Comparison of ENCODE assay signal across 11 mouse cellular contexts in genomic region chr5:142825665-142826064, GRCm38 (mm10). TPM values are rescaled to one million over a fixed set of nuclear protein-coding genes. Genes with fewer than 3 reads are reported as not detected.
DNase-seq lines count a peak whose midpoint lies in the region; ATAC-seq and TF ChIP-seq lines count a peak whose summit lies in the region.
"Had no signal": no experiment of that assay in that cellular context is flagged by ENCODE, and none has a peak within 500 bp of the region (broad histone marks: within the 10 kb centered on the region; RNA-seq: fewer than 3 reads in every experiment).

No protein-coding gene starts in this region.

- peak overlapping the region; percentile 100; the same call in 1 of the 2 replicates for H3K27ac ChIP-seq in neural tube, embryonic 13.5 days (replicated peaks)
- peak overlapping the region; percentile 100; the same call in 1 of the 2 replicates for H3K27ac ChIP-seq in hindbrain, embryonic 15.5 days (replicated peaks)
- 0 out of 2 replicates have a peak overlapping the region, but pooled peaks have one; percentile 32 for H3K27ac ChIP-seq in limb, embryonic 11.5 days (replicated peaks; ENCODE audit: low read depth, low read length)
- H3K27ac ChIP-seq in lung, postnatal 0 days (ENCODE audit: low read length), result no peak overlapping the region
- H3K27ac ChIP-seq: liver, embryonic 14.5 days had no signal

- H3K4me2 ChIP-seq in neural tube, embryonic 13.5 days, result no peak overlapping the region
- no peak overlapping the region for H3K4me2 ChIP-seq in hindbrain, embryonic 15.5 days
- H3K4me2 ChIP-seq in limb, embryonic 11.5 days (ENCODE audit: low read depth, severe bottlenecking), result no peak overlapping the region
- H3K4me2 ChIP-seq in lung, postnatal 0 days (replicated peaks; ENCODE audit: low read depth, low read length), result no peak overlapping the region
- H3K4me2 ChIP-seq: heart, embryonic 13.5 days; stomach, embryonic 15.5 days had no signal

- ATAC-seq in neural tube, embryonic 13.5 days (ENCODE audit: low read depth), result no peak
- no peak for ATAC-seq in hindbrain, embryonic 15.5 days (ENCODE audit: low FRiP score, low read depth)
- no peak for ATAC-seq in limb, embryonic 11.5 days (ENCODE audit: insufficient number of reproducible peaks, low FRiP score, low TSS enrichment, low read depth)
- ATAC-seq in megakaryocyte, adult 5-6 weeks (ENCODE audit: poor library complexity, severe bottlenecking), result no peak
- no peak for ATAC-seq in lung, postnatal 0 days
- ATAC-seq: activated CD4-positive, CD25-positive, alpha-beta regulatory T cell, adult 4 months had no signal

- WGBS in neural tube, embryonic 13.5 days, result 84% methylated on average over 5 of the region's 5 CpGs
- 77% methylated on average over 5 of the region's 5 CpGs for WGBS in hindbrain, embryonic 15.5 days
- 74% methylated on average over 5 of the region's 5 CpGs for WGBS in limb, embryonic 11.5 days
- WGBS in lung, postnatal 0 days, result 74% methylated on average over 5 of the region's 5 CpGs

- no peak for TF ChIP-seq CTCF in lung, postnatal 0 days (IDR thresholded peaks at IDR 0.05)

- DNase-seq in neural tube, embryonic 10.5 days (ENCODE audit: extremely low spot score, low spot score), result no peak
- no peak for DNase-seq in limb, embryonic 11.5 days (ENCODE audit: low spot score)
- DNase-seq in thymus, postnatal 25 days, result no peak
- DNase-seq in lung, postnatal 0 days (ENCODE audit: low spot score), result no peak

- no peak overlapping the region for H3K4me3 ChIP-seq in neural tube, embryonic 13.5 days
- H3K4me3 ChIP-seq in hindbrain, embryonic 15.5 days, result no peak overlapping the region
- H3K4me3 ChIP-seq in limb, embryonic 11.5 days (ENCODE audit: low read depth, low read length), result no peak overlapping the region
- H3K4me3 ChIP-seq in lung, postnatal 0 days (ENCODE audit: low read depth, low read length), result no peak overlapping the region
- H3K4me3 ChIP-seq: heart, embryonic 13.5 days; stomach, embryonic 15.5 days had no signal

- H3K9ac ChIP-seq in neural tube, embryonic 13.5 days, result no peak overlapping the region
- no peak overlapping the region for H3K9ac ChIP-seq in hindbrain, embryonic 15.5 days
- no peak overlapping the region for H3K9ac ChIP-seq in limb, embryonic 11.5 days (ENCODE audit: low read length)
- H3K9ac ChIP-seq in lung, postnatal 0 days (replicated peaks; ENCODE audit: low read depth), result no peak overlapping the region
- H3K9ac ChIP-seq: liver, embryonic 14.5 days; stomach, embryonic 15.5 days had no signal

- peaks cover 43% of the 10 kb centered on the region for H3K4me1 ChIP-seq in neural tube, embryonic 13.5 days (replicated peaks)
- H3K4me1 ChIP-seq in hindbrain, embryonic 15.5 days (replicated peaks), result peaks cover 40% of the 10 kb centered on the region
- peaks cover 19% of the 10 kb centered on the region for H3K4me1 ChIP-seq in limb, embryonic 11.5 days (ENCODE audit: control insufficient read depth, insufficient read depth, low read length)
- H3K4me1 ChIP-seq in lung, postnatal 0 days (ENCODE audit: insufficient read depth, low read depth, low read length), result peaks cover 3% of the 10 kb centered on the region; the same call in 1 of the 2 replicates

- TF ChIP-seq EP300 in lung, postnatal 0 days (IDR thresholded peaks at IDR 0.05), result no peak

- H3K27me3 ChIP-seq in neural tube, embryonic 13.5 days, result no peaks in the 10 kb centered on the region
- H3K27me3 ChIP-seq in hindbrain, embryonic 15.5 days, result no peaks in the 10 kb centered on the region
- no peaks in the 10 kb centered on the region for H3K27me3 ChIP-seq in limb, embryonic 11.5 days (ENCODE audit: control insufficient read depth, insufficient read depth, low read length)
- no peaks in the 10 kb centered on the region for H3K27me3 ChIP-seq in lung, postnatal 0 days (replicated peaks; ENCODE audit: insufficient read depth, low read length)
- H3K27me3 ChIP-seq: heart, embryonic 13.5 days; stomach, embryonic 15.5 days had no signal

- H3K36me3 ChIP-seq in neural tube, embryonic 13.5 days, result no peaks in the 10 kb centered on the region
- no peaks in the 10 kb centered on the region for H3K36me3 ChIP-seq in hindbrain, embryonic 15.5 days
- no peaks in the 10 kb centered on the region for H3K36me3 ChIP-seq in limb, embryonic 11.5 days (ENCODE audit: control insufficient read depth, insufficient read depth, low read length)
- H3K36me3 ChIP-seq in lung, postnatal 0 days (ENCODE audit: insufficient read depth, low read length), result no peaks in the 10 kb centered on the region
- H3K36me3 ChIP-seq: heart, embryonic 13.5 days; stomach, embryonic 15.5 days had no signal

- H3K9me3 ChIP-seq in neural tube, embryonic 13.5 days, result no peaks in the 10 kb centered on the region
- no peaks in the 10 kb centered on the region for H3K9me3 ChIP-seq in hindbrain, embryonic 15.5 days
- no peaks in the 10 kb centered on the region for H3K9me3 ChIP-seq in limb, embryonic 11.5 days (ENCODE audit: control insufficient read depth, low read length)
- no peaks in the 10 kb centered on the region for H3K9me3 ChIP-seq in lung, postnatal 0 days (ENCODE audit: low read length)
- H3K9me3 ChIP-seq: stomach, embryonic 15.5 days had no signal

RNA-seq across cellular contexts. Expression of gene Tnrc18, which starts 8.2 kb away (rescaled TPM):
- polyA plus RNA-seq in neural tube, embryonic 13.5 days (2015; fragmentation: Nextera tagmentation; extraction: Ambion mirVana), result 30.3 and 31.1 TPM in 2 replicates
- 32.7 and 33.8 TPM in 2 replicates for polyA plus RNA-seq in hindbrain, embryonic 15.5 days (2015; fragmentation: Nextera tagmentation; extraction: Ambion mirVana)
- polyA plus RNA-seq in limb, embryonic 11.5 days (2014; fragmentation: Nextera tagmentation; extraction: Ambion mirVana), result 42.2 and 43.3 TPM in 2 replicates
- total RNA-seq in megakaryocyte, adult 5-6 weeks (2015), result 28.2 and 38.6 TPM in 2 replicates
- 20.0 and 20.4 TPM in 2 replicates for total RNA-seq in megakaryocyte, adult 5-6 weeks (2017)
- 16.6 and 24.9 TPM in 2 replicates for polyA plus RNA-seq in lung, postnatal 0 days (2015; fragmentation: Nextera tagmentation; extraction: Ambion mirVana)
